Mouse (Mus musculus) bone marrow macrophage, adult 2 months (primary cell): ENCODE data around the gene Prrc2b. TPM values are rescaled to one million over a fixed set of nuclear protein-coding genes. Genes with fewer than 3 reads are reported as not detected.

Source experiments
- H3K27ac ChIP-seq: 2 replicates; pipeline ENCODE4 v1.5.1; 2012; ENCODE audit warnings: low read depth, low read length; ENCODE audit not compliant: insufficient read depth
- H3K4me1 ChIP-seq: 2 replicates; pipeline ENCODE4 v1.6.1; 2012; ENCODE audit warnings: low read length; ENCODE audit not compliant: control insufficient read depth, insufficient read depth
- H3K4me3 ChIP-seq: 2 replicates; pipeline ENCODE4 v1.5.1; 2012; ENCODE audit warnings: mild to moderate bottlenecking, low read length, moderate library complexity; ENCODE audit not compliant: insufficient read depth
- CTCF ChIP-seq: IDR thresholded peaks from 2 replicates; pipeline ENCODE4 v1.5.1; 2012; ENCODE audit warnings: low read depth, mild to moderate bottlenecking, low read length, moderate library complexity
- POLR2A ChIP-seq: IDR thresholded peaks from 2 replicates; pipeline ENCODE4 v1.6.1; 2012; ENCODE audit warnings: mild to moderate bottlenecking, low read depth, low read length, borderline replicate concordance
- polyA plus RNA-seq: library from polyadenylated mRNA; stranded (reverse); fragments of >200 nt; gene quantifications from 2 replicates; pipeline ENCODE4 v1.2.4, GENCODE M21; 2012; ENCODE audit not compliant: missing spikeins, insufficient read depth, insufficient read length

Prrc2b gene
- polyA plus RNA-seq, 1 experiment = 34.9 TPM

- TF ChIP-seq POLR2A = no peak
- no peak for TF ChIP-seq CTCF
- no peak overlapping the region for H3K4me3 ChIP-seq
- no peaks in the 10 kb centered on the region for H3K4me1 ChIP-seq
- no peak overlapping the region for H3K27ac ChIP-seq
Measured at GRCm38 (mm10) chr2:32218541-32219334, 67.9 kb downstream of the Prrc2b start.

- no peak overlapping the region for H3K4me3 ChIP-seq
- TF ChIP-seq CTCF (no peak), POLR2A (no peak)
- no peaks in the 10 kb centered on the region for H3K4me1 ChIP-seq
- no peak overlapping the region for H3K27ac ChIP-seq
Measured at GRCm38 (mm10) chr2:32219501-32219900, 68.6 kb downstream of the Prrc2b start.

GRCm38 (mm10) chr2:32220021-32220420, 69.1 kb downstream of the Prrc2b start:
- no peak overlapping the region for H3K4me3 ChIP-seq
- TF ChIP-seq CTCF (no peak), POLR2A (no peak)
- no peaks in the 10 kb centered on the region for H3K4me1 ChIP-seq
- H3K27ac ChIP-seq = no peak overlapping the region

- Histone ChIP-seq H3K4me3 (no peak overlapping the region), H3K27ac (no peak overlapping the region), H3K4me1 (no peaks in the 10 kb centered on the region)
- TF ChIP-seq POLR2A (no peak), CTCF (no peak)
Measured at GRCm38 (mm10) chr2:32220969-32221368, 70.1 kb downstream of the Prrc2b start.

- no peak for TF ChIP-seq POLR2A
- Histone ChIP-seq H3K27ac (no peak overlapping the region), H3K4me3 (no peak overlapping the region), H3K4me1 (no peaks in the 10 kb centered on the region)
Measured at GRCm38 (mm10) chr2:32221577-32221976, 70.7 kb downstream of the Prrc2b start.

- no peak for TF ChIP-seq POLR2A
- no peak for TF ChIP-seq CTCF
- Histone ChIP-seq H3K4me3 (no peak overlapping the region), H3K27ac (no peak overlapping the region), H3K4me1 (no peaks in the 10 kb centered on the region)
Measured at GRCm38 (mm10) chr2:32222057-32222456, 71.2 kb downstream of the Prrc2b start.

- H3K4me3 ChIP-seq = peak overlapping the region; percentile 78
- TF ChIP-seq CTCF (no peak), POLR2A (no peak)
- H3K27ac ChIP-seq = no peak overlapping the region
- H3K4me1 ChIP-seq = peaks cover 7% of the 10 kb centered on the region; the same call in 1 of the 2 replicates
Measured at GRCm38 (mm10) chr2:32235433-32235832, 84.6 kb downstream of the Prrc2b start.

- Histone ChIP-seq H3K27ac (peak within 1 kb of the TSS; percentile 60), H3K4me3 (peak within 1 kb of the TSS; percentile 78), H3K4me1 (peaks cover 7% of the 10 kb centered on the region; the same call in 1 of the 2 replicates)
- no peak for TF ChIP-seq POLR2A
- no peak for TF ChIP-seq CTCF
Measured at GRCm38 (mm10) chr2:32235886-32236759, 85.2 kb downstream of the Prrc2b start, which contains the start of gene Pomt1. Pomt1 (plus strand) TSS chr2:32236590.

GRCm38 (mm10) chr2:32236760-32237487, 86.0 kb downstream of the Prrc2b start:
- Histone ChIP-seq H3K4me3 (peak overlapping the region; percentile 78), H3K27ac (peak overlapping the region; percentile 51), H3K4me1 (peaks cover 7% of the 10 kb centered on the region; the same call in 1 of the 2 replicates)
- TF ChIP-seq POLR2A (no peak), CTCF (no peak)
